Mouse (Mus musculus) midbrain, embryonic 12.5 days (tissue): ENCODE measurements at regions not wholly inside any gene's neighbourhood (a gene's known extent, or its start where the extent isn't known, plus 50 kb on each side); places are given as distances from the start of the nearest gene placed in this dataset.

Experiments
- ATAC-seq: fragments of 200-750 bp; cut with Nextera tagmentation; 2 replicates; pipeline ENCODE4 v1.8.0; 2017; ENCODE audit warnings: low read depth, moderate TSS enrichment, moderate library complexity; ENCODE audit not compliant: low FRiP score
- H3K27ac ChIP-seq: fragments of 300-500 bp; sonication (generic); replicated peaks from 2 replicates; pipeline ENCODE4 v1.5.1; 2016; ENCODE audit warnings: mild to moderate bottlenecking
- H3K27me3 ChIP-seq: fragments of 300-500 bp; sonication (generic); 2 replicates; pipeline ENCODE4 v1.6.1; 2016; ENCODE audit warnings: mild to moderate bottlenecking
- H3K36me3 ChIP-seq: fragments of 300-500 bp; sonication (generic); 2 replicates; pipeline ENCODE4 v1.6.1; 2016
- H3K4me1 ChIP-seq: fragments of 300-500 bp; sonication (generic); 2 replicates; pipeline ENCODE4 v1.6.1; 2016
- H3K4me2 ChIP-seq: fragments of 300-500 bp; sonication (generic); replicated peaks from 2 replicates; pipeline ENCODE4 v1.6.1; 2016; ENCODE audit warnings: mild to moderate bottlenecking, moderate library complexity
- H3K4me3 ChIP-seq: fragments of 300-500 bp; sonication (generic); 2 replicates; pipeline ENCODE4 v1.5.1; 2016; ENCODE audit warnings: mild to moderate bottlenecking
- H3K9ac ChIP-seq: fragments of 300-500 bp; sonication (generic); replicated peaks from 2 replicates; pipeline ENCODE4 v1.6.1; 2016; ENCODE audit warnings: mild to moderate bottlenecking, moderate library complexity
- H3K9me3 ChIP-seq: fragments of 300-500 bp; sonication (generic); 2 replicates; pipeline ENCODE4 v1.6.1; 2016; ENCODE audit warnings: mild to moderate bottlenecking
- WGBS: fragments of 180-500 bp; shearing (Covaris S2); methylation state at CpG from one replicate; pipeline ENCODE4 v1.1.7; 2016; 5-methylcytosine and 5-hydroxymethylcytosine counted together

DNA sequence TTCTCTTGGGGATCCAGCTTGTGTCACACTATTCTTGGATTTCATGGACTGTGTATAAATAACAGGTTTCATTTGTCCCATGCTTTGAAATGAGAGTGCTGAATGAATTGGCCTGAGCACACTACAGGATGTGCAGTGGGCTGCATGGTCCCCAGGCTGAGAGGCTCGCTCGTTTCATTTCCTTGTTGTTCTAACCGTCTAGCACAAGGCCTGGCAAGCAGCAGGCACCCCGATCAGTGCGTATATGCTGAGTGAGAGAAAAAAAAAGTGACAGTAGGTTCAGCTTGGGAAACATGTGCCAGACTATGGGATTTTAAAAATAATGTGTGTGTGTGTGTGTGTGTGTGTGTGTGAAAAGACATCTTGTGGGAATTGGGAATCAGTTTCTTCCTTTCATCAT lies 71.1 kb upstream of the Tut7 start:
- no peak for ATAC-seq
- Histone ChIP-seq H3K4me3 (no peak overlapping the region), H3K9ac (no peak overlapping the region), H3K27ac (no peak overlapping the region), H3K9me3 (no peaks in the 10 kb centered on the region), H3K4me2 (no peak overlapping the region), H3K27me3 (0 out of 2 replicates have a peak, but pooled peaks cover 17% of the 10 kb centered on the region), H3K36me3 (no peaks in the 10 kb centered on the region), H3K4me1 (peaks cover 14% of the 10 kb centered on the region)
- 78% methylated on average over 5 of the region's 5 CpGs for WGBS

DNA sequence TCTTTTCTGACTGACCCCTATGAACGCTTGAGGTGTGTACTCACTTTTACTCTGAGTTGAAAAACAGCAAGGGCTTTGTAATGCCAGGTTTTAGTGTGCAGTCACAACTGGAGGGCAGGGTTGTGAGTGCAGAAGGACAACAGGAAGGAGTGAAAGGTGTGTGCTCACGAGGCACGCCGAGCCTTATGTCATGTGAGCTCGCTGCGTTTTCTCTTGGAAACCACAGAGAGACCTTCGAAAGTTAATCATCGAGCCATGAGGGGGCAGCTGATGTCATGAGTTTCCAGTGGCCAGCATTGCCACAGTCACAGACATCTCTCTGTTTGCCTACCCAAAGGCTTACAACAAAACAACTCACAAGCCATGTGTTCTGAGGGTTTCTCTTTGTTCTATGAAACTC lies 70.0 kb upstream of the Tut7 start:
- Histone ChIP-seq H3K36me3 (no peaks in the 10 kb centered on the region), H3K9me3 (no peaks in the 10 kb centered on the region), H3K9ac (no peak overlapping the region), H3K4me2 (no peak overlapping the region), H3K27ac (no peak overlapping the region), H3K27me3 (0 out of 2 replicates have a peak, but pooled peaks cover 14% of the 10 kb centered on the region), H3K4me1 (peaks cover 14% of the 10 kb centered on the region), H3K4me3 (no peak overlapping the region)
- whole genome bisulfite sequencing: 72% methylated on average over 8 of the region's 8 CpGs
- no peak for ATAC-seq

GRCm38 (mm10) chr13:59892340-59892739 lies 69.4 kb upstream of the Tut7 start:
- H3K4me2 ChIP-seq: no peak overlapping the region
- WGBS: 48% methylated on average over 9 of the region's 9 CpGs
- H3K27me3 ChIP-seq: 0 out of 2 replicates have a peak, but pooled peaks cover 8% of the 10 kb centered on the region
- no peaks in the 10 kb centered on the region for H3K36me3 ChIP-seq
- no peak overlapping the region for H3K27ac ChIP-seq
- ATAC-seq: no peak
- no peaks in the 10 kb centered on the region for H3K9me3 ChIP-seq
- no peak overlapping the region for H3K4me3 ChIP-seq
- H3K9ac ChIP-seq: no peak overlapping the region
- H3K4me1 ChIP-seq: peaks cover 14% of the 10 kb centered on the region

DNA sequence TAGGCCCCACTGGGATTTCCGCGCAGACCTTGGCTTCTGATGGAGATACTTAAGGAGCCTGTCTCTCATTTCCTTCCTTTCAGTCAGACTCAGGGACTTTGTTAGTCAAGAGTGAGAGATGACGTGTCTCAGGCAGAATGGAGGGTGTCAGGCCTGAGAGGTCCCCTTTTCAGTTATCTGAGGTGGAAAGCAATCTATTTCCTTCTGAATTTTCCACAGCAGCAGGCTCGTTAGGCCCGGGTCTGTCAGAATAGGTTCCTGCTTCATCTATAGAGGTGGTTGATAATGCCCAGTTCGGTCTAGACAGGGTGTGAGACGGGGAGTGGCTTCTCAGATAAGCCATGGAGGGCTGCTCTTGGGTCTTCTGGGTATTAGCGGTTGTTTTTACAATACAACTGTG lies 68.8 kb upstream of the Tut7 start:
- Histone ChIP-seq H3K27ac (no peak overlapping the region), H3K4me2 (no peak overlapping the region), H3K9ac (no peak overlapping the region), H3K4me3 (no peak overlapping the region), H3K27me3 (0 out of 2 replicates have a peak, but pooled peaks cover 8% of the 10 kb centered on the region), H3K4me1 (peaks cover 14% of the 10 kb centered on the region), H3K36me3 (no peaks in the 10 kb centered on the region), H3K9me3 (peaks cover 3% of the 10 kb centered on the region; the same call in 1 of the 2 replicates)
- 49% methylated on average over 8 of the region's 8 CpGs for WGBS
- ATAC-seq: no peak

DNA sequence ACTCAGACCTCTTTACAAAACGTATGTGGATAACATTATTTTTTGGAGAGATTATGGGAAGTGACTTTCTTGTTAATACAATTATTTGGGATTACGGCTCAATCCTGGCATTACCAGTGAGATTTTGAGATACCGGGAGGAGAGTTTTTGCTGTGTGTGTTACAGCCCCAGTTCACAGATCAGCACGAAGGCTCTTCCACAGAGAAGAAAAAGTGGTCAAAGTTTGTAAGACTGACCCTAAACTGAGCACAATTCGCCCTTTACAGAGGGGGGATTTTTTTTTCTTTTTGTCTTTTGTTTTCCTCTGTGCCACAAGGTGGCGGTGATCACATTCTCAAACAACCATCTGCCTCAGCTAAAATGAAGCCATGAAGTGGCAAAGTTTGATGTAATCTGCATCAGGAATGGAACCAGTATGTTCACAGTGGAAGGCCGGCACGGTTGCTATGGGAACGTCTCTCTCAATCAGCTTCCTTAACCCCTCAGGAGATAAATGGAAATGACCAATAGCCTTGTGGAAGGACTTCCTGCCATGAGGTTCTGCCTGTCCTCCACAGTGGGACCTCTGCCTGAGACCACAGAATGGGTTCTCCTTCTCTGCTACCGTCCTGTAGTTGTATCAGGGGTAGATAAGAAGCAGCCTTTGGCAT lies 66.6 kb upstream of the Tut7 start:
- Histone ChIP-seq H3K9ac (no peak overlapping the region), H3K27me3 (0 out of 2 replicates have a peak, but pooled peaks cover 8% of the 10 kb centered on the region), H3K4me2 (no peak overlapping the region), H3K4me3 (no peak overlapping the region), H3K9me3 (peaks cover 7% of the 10 kb centered on the region; the same call in 1 of the 2 replicates), H3K4me1 (peaks cover 14% of the 10 kb centered on the region), H3K27ac (no peak overlapping the region), H3K36me3 (no peaks in the 10 kb centered on the region)
- peak; percentile 82 for ATAC-seq
- 20% methylated on average over 10 of the region's 10 CpGs for WGBS

- Histone ChIP-seq H3K4me3 (no peak overlapping the region), H3K9me3 (peaks cover 7% of the 10 kb centered on the region; the same call in 1 of the 2 replicates), H3K36me3 (no peaks in the 10 kb centered on the region), H3K4me1 (peaks cover 14% of the 10 kb centered on the region), H3K27ac (no peak overlapping the region), H3K27me3 (0 out of 2 replicates have a peak, but pooled peaks cover 8% of the 10 kb centered on the region), H3K4me2 (no peak overlapping the region), H3K9ac (no peak overlapping the region)
- no peak for ATAC-seq
These were observed 65.4 kb upstream of the Tut7 start for GRCm38 (mm10) chr13:59888038-59889016.

DNA sequence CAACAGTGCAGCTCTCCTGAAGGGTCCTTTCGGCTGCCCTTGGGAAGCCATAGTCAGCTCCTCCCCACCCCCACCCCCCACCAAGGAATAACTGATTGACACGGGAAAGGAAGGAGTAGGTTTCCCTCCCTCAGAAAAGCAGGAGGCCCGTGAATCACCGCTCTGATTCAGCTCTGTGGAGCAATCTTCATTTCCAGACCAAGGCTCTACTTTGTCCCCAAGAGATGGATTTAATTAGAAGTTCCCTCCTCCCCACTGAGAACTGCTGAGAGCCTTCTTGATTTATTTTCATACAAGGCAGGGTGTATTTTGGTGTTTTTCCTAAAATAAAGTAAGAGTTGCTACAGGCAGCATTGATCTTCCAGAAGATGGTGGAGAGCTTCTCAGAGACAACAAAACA lies 64.4 kb upstream of the Tut7 start:
- ATAC-seq: no peak
- WGBS: 74% methylated on average over 4 of the region's 4 CpGs
- H3K4me1 ChIP-seq: peaks cover 15% of the 10 kb centered on the region
- no peak overlapping the region for H3K9ac ChIP-seq
- no peak overlapping the region for H3K27ac ChIP-seq
- H3K4me3 ChIP-seq: no peak overlapping the region
- no peak overlapping the region for H3K4me2 ChIP-seq
- H3K9me3 ChIP-seq: peaks cover 7% of the 10 kb centered on the region; the same call in 1 of the 2 replicates
- 0 out of 2 replicates have a peak, but pooled peaks cover 8% of the 10 kb centered on the region for H3K27me3 ChIP-seq
- H3K36me3 ChIP-seq: no peaks in the 10 kb centered on the region

- H3K9me3 ChIP-seq: peaks cover 7% of the 10 kb centered on the region; the same call in 1 of the 2 replicates
- H3K36me3 ChIP-seq: no peaks in the 10 kb centered on the region
- ATAC-seq: no peak
- no peak overlapping the region for H3K27ac ChIP-seq
- H3K4me3 ChIP-seq: no peak overlapping the region
- H3K27me3 ChIP-seq: 0 out of 2 replicates have a peak, but pooled peaks cover 8% of the 10 kb centered on the region
- 58% methylated on average over 3 of the region's 3 CpGs for WGBS
- peaks cover 11% of the 10 kb centered on the region for H3K4me1 ChIP-seq
- H3K9ac ChIP-seq: no peak overlapping the region
- no peak overlapping the region for H3K4me2 ChIP-seq
These were observed 63.6 kb upstream of the Tut7 start for GRCm38 (mm10) chr13:59886572-59886971.

- peak; percentile 27; the same call in 1 of the 2 replicates for ATAC-seq
- Histone ChIP-seq H3K27me3 (no peaks in the 10 kb centered on the region), H3K9ac (no peak overlapping the region; the same call in 1 of the 2 replicates), H3K27ac (no peak overlapping the region), H3K4me1 (peaks cover 5% of the 10 kb centered on the region), H3K36me3 (no peaks in the 10 kb centered on the region), H3K4me3 (no peak overlapping the region), H3K9me3 (peaks cover 7% of the 10 kb centered on the region; the same call in 1 of the 2 replicates), H3K4me2 (peak overlapping the region; percentile 32)
- 39% methylated on average over 16 of the region's 19 CpGs for WGBS
These were observed 59.2 kb upstream of the Tut7 start for GRCm38 (mm10) chr13:59881989-59882784.

DNA sequence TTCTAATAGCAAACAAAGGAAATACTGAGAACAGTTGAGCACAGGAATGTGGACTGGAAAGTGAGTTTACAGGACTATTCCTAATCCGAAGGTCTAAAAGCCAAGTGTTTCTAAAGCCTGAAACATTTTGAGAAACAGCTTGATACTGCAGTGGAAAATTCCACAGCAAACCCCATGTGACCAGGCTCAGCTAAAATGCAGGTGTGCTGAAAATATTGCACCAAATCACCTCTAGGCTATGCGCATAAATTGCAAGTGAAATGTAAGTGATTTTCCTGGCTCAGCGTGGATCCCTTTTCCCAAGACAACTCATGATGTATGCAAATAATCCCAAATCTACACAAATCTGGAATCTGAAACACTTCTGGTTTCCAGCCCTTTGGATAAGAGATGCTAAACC lies 57.1 kb upstream of the Tut7 start:
- Histone ChIP-seq H3K27ac (no peak overlapping the region), H3K27me3 (no peaks in the 10 kb centered on the region; the same call in 1 of the 2 replicates), H3K36me3 (no peaks in the 10 kb centered on the region), H3K4me3 (no peak overlapping the region), H3K9ac (no peak overlapping the region), H3K4me2 (no peak overlapping the region), H3K9me3 (no peaks in the 10 kb centered on the region), H3K4me1 (peaks cover 5% of the 10 kb centered on the region)
- 74% methylated on average over 3 of the region's 3 CpGs for WGBS
- ATAC-seq: no peak

- Histone ChIP-seq H3K4me2 (no peak overlapping the region), H3K4me1 (no peaks in the 10 kb centered on the region), H3K36me3 (no peaks in the 10 kb centered on the region), H3K9me3 (no peaks in the 10 kb centered on the region), H3K27ac (no peak overlapping the region), H3K9ac (no peak overlapping the region), H3K4me3 (no peak overlapping the region), H3K27me3 (no peaks in the 10 kb centered on the region; the same call in 1 of the 2 replicates)
- WGBS: 72% methylated on average over 2 of the region's 2 CpGs
- ATAC-seq: no peak
These were observed 52.7 kb upstream of the Tut7 start for GRCm38 (mm10) chr13:59875637-59876036.
